Mouse (Mus musculus) stomach, embryonic 14.5 days (tissue): ENCODE measurements around the gene Trim65. TPM values are rescaled to one million over a fixed set of nuclear protein-coding genes. Genes with fewer than 3 reads are reported as not detected.

Experiments
- ATAC-seq: fragments of 200-750 bp; cut with Nextera tagmentation; 2 replicates; pipeline ENCODE4 v1.8.0; 2017; ENCODE audit warnings: low read depth, moderate TSS enrichment; ENCODE audit not compliant: insufficient number of reproducible peaks, insufficient read depth, low FRiP score
- H3K27ac ChIP-seq: fragments of 300-500 bp; sonication (generic); 2 replicates; pipeline ENCODE4 v1.5.1; 2014; ENCODE audit warnings: mild to moderate bottlenecking, low read length, moderate library complexity, mixed read lengths
- H3K27me3 ChIP-seq: fragments of 300-500 bp; sonication (generic); 2 replicates; pipeline ENCODE4 v1.6.1; 2014; ENCODE audit warnings: low read length, control low read depth, mixed read lengths; ENCODE audit not compliant: control insufficient read depth, insufficient read depth
- H3K36me3 ChIP-seq: fragments of 300-500 bp; sonication (generic); 2 replicates; pipeline ENCODE4 v1.6.1; 2014; ENCODE audit warnings: mild to moderate bottlenecking, control low read depth, low read length, moderate library complexity, mixed read lengths; ENCODE audit not compliant: control insufficient read depth, insufficient read depth
- H3K4me1 ChIP-seq: fragments of 300-500 bp; sonication (generic); 2 replicates; pipeline ENCODE4 v1.6.1; 2014; ENCODE audit warnings: low read length, control low read depth, mixed read lengths; ENCODE audit not compliant: control insufficient read depth, insufficient read depth
- H3K4me2 ChIP-seq: fragments of 300-500 bp; sonication (generic); replicated peaks from 2 replicates; pipeline ENCODE4 v1.6.1; 2014; ENCODE audit warnings: low read depth, low read length, control low read depth
- H3K4me3 ChIP-seq: fragments of 300-500 bp; sonication (generic); 2 replicates; pipeline ENCODE4 v1.5.1; 2014; ENCODE audit warnings: low read depth, low read length, control low read depth
- H3K9ac ChIP-seq: fragments of 300-500 bp; sonication (generic); replicated peaks from 2 replicates; pipeline ENCODE4 v1.6.1; 2014; ENCODE audit warnings: low read depth, mild to moderate bottlenecking, control low read depth, low read length, moderate library complexity, mixed read lengths
- H3K9me3 ChIP-seq: fragments of 300-500 bp; sonication (generic); 2 replicates; pipeline ENCODE4 v1.6.1; 2016; ENCODE audit warnings: low read depth, low read length, control low read depth; ENCODE audit not compliant: control insufficient read depth
- WGBS: fragments of 180-500 bp; shearing (Covaris S2); extraction: QIAGEN DNeasy Blood & Tissue Kit; methylation state at CpG from one replicate; pipeline ENCODE4 v1.1.7; 2014; 5-methylcytosine and 5-hydroxymethylcytosine counted together
- polyA plus RNA-seq: library from polyadenylated mRNA; unstranded; fragments of >200 nt; fragmentation: Nextera tagmentation; extraction: Ambion mirVana; gene quantifications from 2 replicates; pipeline ENCODE4 v1.2.1, GENCODE M21; 2014

The Trim65 gene
- polyA plus RNA-seq, 1 experiment from 2014 or later, result 5.0 TPM

- WGBS, result under 1% methylated on average over 40 of the region's 40 CpGs
- Histone ChIP-seq H3K36me3 (peaks cover 14% of the 10 kb centered on the region; the same call in 1 of the 2 replicates), H3K4me3 (peak within 1 kb of the TSS; percentile 69), H3K4me2 (peak within 1 kb of the TSS; percentile 71), H3K4me1 (peaks cover 5% of the 10 kb centered on the region; the same call in 1 of the 2 replicates), H3K9me3 (no peaks in the 10 kb centered on the region), H3K9ac (peak within 1 kb of the TSS; percentile 70), H3K27ac (peak within 1 kb of the TSS; percentile 94), H3K27me3 (no peaks in the 10 kb centered on the region)
- ATAC-seq, result peak; percentile 97
Measured at GRCm38 (mm10) chr11:116167884-116168439, 37.0 kb upstream of the Trim65 start, which contains the start of gene Fbf1. TSS of gene Fbf1 (minus strand) at chr11:116168166.

- ATAC-seq, result no peak
- Histone ChIP-seq H3K9ac (peak overlapping the region; percentile 70), H3K4me3 (peak overlapping the region; percentile 69), H3K27me3 (no peaks in the 10 kb centered on the region), H3K4me2 (peak overlapping the region; percentile 71), H3K4me1 (peaks cover 5% of the 10 kb centered on the region; the same call in 1 of the 2 replicates), H3K27ac (peak overlapping the region; percentile 94), H3K9me3 (no peaks in the 10 kb centered on the region), H3K36me3 (peaks cover 11% of the 10 kb centered on the region; the same call in 1 of the 2 replicates)
- 4% methylated on average over 6 of the region's 6 CpGs for WGBS
Measured at GRCm38 (mm10) chr11:116167232-116167631, 36.3 kb upstream of the Trim65 start.

GRCm38 (mm10) chr11:116163002-116163401 is 32.1 kb upstream of the Trim65 start:
- Histone ChIP-seq H3K4me1 (peaks cover 5% of the 10 kb centered on the region; the same call in 1 of the 2 replicates), H3K9me3 (no peaks in the 10 kb centered on the region), H3K9ac (no peak overlapping the region), H3K4me2 (no peak overlapping the region), H3K36me3 (peaks cover 22% of the 10 kb centered on the region; the same call in 1 of the 2 replicates), H3K4me3 (no peak overlapping the region), H3K27me3 (no peaks in the 10 kb centered on the region), H3K27ac (no peak overlapping the region)
- no peak for ATAC-seq
- 56% methylated on average over 9 of the region's 9 CpGs for WGBS

GRCm38 (mm10) chr11:116162146-116162545 is 31.2 kb upstream of the Trim65 start:
- Histone ChIP-seq H3K4me1 (peaks cover 5% of the 10 kb centered on the region; the same call in 1 of the 2 replicates), H3K36me3 (peaks cover 25% of the 10 kb centered on the region; the same call in 1 of the 2 replicates), H3K4me2 (no peak overlapping the region), H3K27ac (peak overlapping the region; percentile 63; the same call in 1 of the 2 replicates), H3K27me3 (no peaks in the 10 kb centered on the region), H3K4me3 (no peak overlapping the region), H3K9me3 (no peaks in the 10 kb centered on the region), H3K9ac (no peak overlapping the region)
- 64% methylated on average over 10 of the region's 10 CpGs for WGBS
- ATAC-seq, result no peak

- Histone ChIP-seq H3K9me3 (no peaks in the 10 kb centered on the region), H3K27ac (peak overlapping the region; percentile 63; the same call in 1 of the 2 replicates), H3K9ac (no peak overlapping the region), H3K4me2 (no peak overlapping the region), H3K4me3 (no peak overlapping the region), H3K36me3 (peaks cover 30% of the 10 kb centered on the region), H3K4me1 (no peaks in the 10 kb centered on the region; the same call in 1 of the 2 replicates), H3K27me3 (no peaks in the 10 kb centered on the region)
- ATAC-seq, result peak; percentile 47; the same call in 1 of the 2 replicates
- 40% methylated on average over 12 of the region's 12 CpGs for WGBS
Measured at GRCm38 (mm10) chr11:116161312-116161711, 30.4 kb upstream of the Trim65 start.

- Histone ChIP-seq H3K27ac (no peak overlapping the region), H3K9ac (no peak overlapping the region), H3K27me3 (no peaks in the 10 kb centered on the region), H3K9me3 (no peaks in the 10 kb centered on the region), H3K4me1 (no peaks in the 10 kb centered on the region), H3K4me2 (no peak overlapping the region), H3K4me3 (no peak overlapping the region), H3K36me3 (peaks cover 71% of the 10 kb centered on the region)
- no peak for ATAC-seq
- WGBS, result 94% methylated on average over 2 of the region's 2 CpGs
Measured at GRCm38 (mm10) chr11:116150960-116151359, 20.0 kb upstream of the Trim65 start.

GRCm38 (mm10) chr11:116149341-116149740 is 18.4 kb upstream of the Trim65 start:
- WGBS, result 76% methylated on average over 6 of the region's 6 CpGs
- Histone ChIP-seq H3K4me1 (no peaks in the 10 kb centered on the region), H3K27me3 (no peaks in the 10 kb centered on the region), H3K36me3 (peaks cover 69% of the 10 kb centered on the region), H3K9me3 (no peaks in the 10 kb centered on the region), H3K4me3 (no peak overlapping the region), H3K27ac (no peak overlapping the region), H3K9ac (no peak overlapping the region), H3K4me2 (no peak overlapping the region)
- no peak for ATAC-seq

GRCm38 (mm10) chr11:116148761-116149221 is 17.9 kb upstream of the Trim65 start:
- H3K9me3 ChIP-seq, result no peaks in the 10 kb centered on the region
- H3K27me3 ChIP-seq, result no peaks in the 10 kb centered on the region
- no peaks in the 10 kb centered on the region for H3K4me1 ChIP-seq
- H3K9ac ChIP-seq, result no peak overlapping the region
- 45% methylated on average over 20 of the region's 20 CpGs for WGBS
- H3K27ac ChIP-seq, result no peak overlapping the region
- no peak for ATAC-seq
- H3K4me3 ChIP-seq, result no peak overlapping the region
- peaks cover 70% of the 10 kb centered on the region for H3K36me3 ChIP-seq
- no peak overlapping the region for H3K4me2 ChIP-seq
